15 mouse cellular contexts compared by ENCODE assay signal in genomic region chr7:81075732-81076131, GRCm38 (mm10). TPM values are rescaled to one million over a fixed set of nuclear protein-coding genes. Genes with fewer than 3 reads are reported as not detected.
DNase-seq lines count a peak whose midpoint lies in the region; ATAC-seq lines count a peak whose summit lies in the region.
"Had no signal": no experiment of that assay in that cellular context is flagged by ENCODE, and none has a peak within 500 bp of the region (broad histone marks: within the 10 kb centered on the region; RNA-seq: fewer than 3 reads in every experiment).

No protein-coding gene starts in this region.

- H3K4me2 ChIP-seq in liver, embryonic 11.5 days, result no peak overlapping the region

- H3K4me1 ChIP-seq in liver, embryonic 11.5 days (replicated peaks; ENCODE audit: control insufficient read depth, insufficient read depth, low read length), result peaks cover 14% of the 10 kb centered on the region
- H3K4me1 ChIP-seq in limb, embryonic 10.5 days, result peaks cover 43% of the 10 kb centered on the region

- intact Hi-C loops in heart, postnatal 10 days (cut with DNase I), result no loop called here

- WGBS in liver, embryonic 11.5 days, result 73% methylated on average over 5 of the region's 5 CpGs
- WGBS in limb, embryonic 10.5 days, result 93% methylated on average over 5 of the region's 5 CpGs

- no peaks in the 10 kb centered on the region for H3K9me3 ChIP-seq in liver, embryonic 11.5 days (ENCODE audit: control insufficient read depth, low read length)
- H3K9me3 ChIP-seq in limb, embryonic 10.5 days (replicated peaks), result no peaks in the 10 kb centered on the region

- no peak overlapping the region for H3K4me3 ChIP-seq in liver, embryonic 11.5 days (ENCODE audit: low read depth, low read length)
- no peak overlapping the region for H3K4me3 ChIP-seq in limb, embryonic 10.5 days
- H3K4me3 ChIP-seq: erythroblast, embryonic 14.5 days had no signal

- no peak for ATAC-seq in liver, embryonic 11.5 days (replicated peaks; ENCODE audit: low FRiP score)

- peak overlapping the region; percentile 61; the same call in 1 of the 2 replicates for H3K27ac ChIP-seq in liver, embryonic 11.5 days (ENCODE audit: low read depth, low read length)
- H3K27ac ChIP-seq in limb, embryonic 10.5 days, result peak overlapping the region; percentile 59
- H3K27ac ChIP-seq: kidney, postnatal 0 days had no signal

- no peaks in the 10 kb centered on the region for H3K27me3 ChIP-seq in liver, embryonic 11.5 days (replicated peaks; ENCODE audit: control insufficient read depth, insufficient read depth, low read length)
- no peaks in the 10 kb centered on the region for H3K27me3 ChIP-seq in limb, embryonic 10.5 days (ENCODE audit: low read depth, poor library complexity, severe bottlenecking)

- no peak overlapping the region; the same call in 1 of the 2 replicates for H3K9ac ChIP-seq in liver, embryonic 11.5 days (ENCODE audit: low read depth, low read length)

- no peaks in the 10 kb centered on the region for H3K36me3 ChIP-seq in liver, embryonic 11.5 days (ENCODE audit: control insufficient read depth, insufficient read depth, low read length)
- H3K36me3 ChIP-seq in limb, embryonic 10.5 days, result no peaks in the 10 kb centered on the region

- DNase-seq in heart, adult 11 months, result peak; percentile 91
- DNase-seq in heart, postnatal 10 days, result no peak
- DNase-seq in liver, embryonic 11.5 days (ENCODE audit: low spot score), result no peak
- DNase-seq in liver (no peak), ZHBTc4 (ENCODE audit: low read depth, low spot score) (peak; percentile 67)
- no peak for DNase-seq in limb, embryonic 10.5 days (ENCODE audit: low spot score)
- DNase-seq in right cerebral cortex, adult 2 months (ENCODE audit: low spot score in 2 of 2), result no peak
- no peak for DNase-seq in testis, postnatal 14 days (ENCODE audit: low spot score)
- DNase-seq: cerebellum, postnatal 10 days; gastrocnemius, postnatal 25 days; layer of hippocampus, adult 9-11 months; lung, postnatal 14 days; midbrain, embryonic 14.5 days had no signal

RNA-seq across cellular contexts. Expression of gene Alpk3, which starts 18.3 kb away (rescaled TPM):
- 10 to 100 TPM; 85.0 to 90.5 TPM for total RNA-seq in heart, postnatal 10 days (2021)
- 0.16 and 0.33 TPM in 2 replicates for polyA plus RNA-seq in liver, embryonic 11.5 days (2014; fragmentation: Nextera tagmentation; extraction: Ambion mirVana)
- polyA plus RNA-seq in limb, embryonic 10.5 days (2016; fragmentation: Nextera tagmentation; extraction: Ambion mirVana), result 0.19 and 0.48 TPM in 2 replicates

RNA-seq across cellular contexts. Expression of gene Slc28a1, which starts 38.9 kb away (rescaled TPM):
- under 1 TPM; 0.20 to 0.53 TPM for total RNA-seq in heart, postnatal 10 days (2021)
- 0.58 and 0.67 TPM in 2 replicates for polyA plus RNA-seq in liver, embryonic 11.5 days (2014; fragmentation: Nextera tagmentation; extraction: Ambion mirVana)
- polyA plus RNA-seq in limb, embryonic 10.5 days (2016; fragmentation: Nextera tagmentation; extraction: Ambion mirVana), result 0.09 TPM in 1 of 2 replicates, not detected in the other
- polyA plus RNA-seq: erythroblast, embryonic 14.5 days; midbrain, embryonic 14.5 days had no signal

Comparison
In these comparisons a context has a peak if more than half of its experiments do, and no peak if none do; other contexts are left out.
1. DNase-seq: peak in heart, adult 11 months (single experiment) and ZHBTc4 (single experiment); none in heart, postnatal 10 days (0 of 2), liver, embryonic 11.5 days (single experiment), liver (single experiment), limb, embryonic 10.5 days (single experiment), right cerebral cortex, adult 2 months (0 of 2) and testis, postnatal 14 days (single experiment).